Mouse (Mus musculus) hindbrain, embryonic 10.5 days (tissue): ENCODE results near the gene Ctbp1. TPM values are rescaled to one million over a fixed set of nuclear protein-coding genes. Genes with fewer than 3 reads are reported as not detected.

ENCODE experiments used
- DNase-seq: peaks from one replicate; pipeline ENCODE4 v3.0.0-alpha.2; 2017; ENCODE audit warnings: low spot score
- H3K27ac ChIP-seq: fragments of 300-500 bp; sonication (generic); 2 replicates; pipeline ENCODE4 v1.5.1; 2016; ENCODE audit warnings: mild to moderate bottlenecking, moderate library complexity
- H3K27me3 ChIP-seq: fragments of 300-500 bp; sonication (generic); 2 replicates; pipeline ENCODE4 v1.6.1; 2016; ENCODE audit warnings: mild to moderate bottlenecking; ENCODE audit not compliant: poor library complexity, insufficient read depth, severe bottlenecking
- H3K36me3 ChIP-seq: fragments of 300-500 bp; sonication (generic); 2 replicates; pipeline ENCODE4 v1.6.1; 2016; ENCODE audit warnings: mild to moderate bottlenecking, moderate library complexity
- H3K4me1 ChIP-seq: fragments of 300-500 bp; sonication (generic); replicated peaks from 2 replicates; pipeline ENCODE4 v1.6.1; 2016; ENCODE audit warnings: mild to moderate bottlenecking
- H3K4me3 ChIP-seq: fragments of 300-500 bp; sonication (generic); 2 replicates; pipeline ENCODE4 v1.5.1; 2016; ENCODE audit warnings: mild to moderate bottlenecking, moderate library complexity
- H3K9me3 ChIP-seq: fragments of 300-500 bp; sonication (generic); 2 replicates; pipeline ENCODE4 v1.6.1; 2016; ENCODE audit warnings: mild to moderate bottlenecking, moderate library complexity
- WGBS: fragments of 180-500 bp; shearing (Covaris S2); methylation state at CpG from one replicate; pipeline ENCODE4 v1.1.7; 2016; 5-methylcytosine and 5-hydroxymethylcytosine counted together
- polyA plus RNA-seq: library from polyadenylated mRNA; unstranded; fragments of >200 nt; fragmentation: Nextera tagmentation; extraction: Ambion mirVana; gene quantifications from 2 replicates; pipeline ENCODE4 v1.2.1, GENCODE M21; 2016

Gene Ctbp1
- polyA plus RNA-seq, 1 experiment from 2014 or later: 504 TPM

DNA sequence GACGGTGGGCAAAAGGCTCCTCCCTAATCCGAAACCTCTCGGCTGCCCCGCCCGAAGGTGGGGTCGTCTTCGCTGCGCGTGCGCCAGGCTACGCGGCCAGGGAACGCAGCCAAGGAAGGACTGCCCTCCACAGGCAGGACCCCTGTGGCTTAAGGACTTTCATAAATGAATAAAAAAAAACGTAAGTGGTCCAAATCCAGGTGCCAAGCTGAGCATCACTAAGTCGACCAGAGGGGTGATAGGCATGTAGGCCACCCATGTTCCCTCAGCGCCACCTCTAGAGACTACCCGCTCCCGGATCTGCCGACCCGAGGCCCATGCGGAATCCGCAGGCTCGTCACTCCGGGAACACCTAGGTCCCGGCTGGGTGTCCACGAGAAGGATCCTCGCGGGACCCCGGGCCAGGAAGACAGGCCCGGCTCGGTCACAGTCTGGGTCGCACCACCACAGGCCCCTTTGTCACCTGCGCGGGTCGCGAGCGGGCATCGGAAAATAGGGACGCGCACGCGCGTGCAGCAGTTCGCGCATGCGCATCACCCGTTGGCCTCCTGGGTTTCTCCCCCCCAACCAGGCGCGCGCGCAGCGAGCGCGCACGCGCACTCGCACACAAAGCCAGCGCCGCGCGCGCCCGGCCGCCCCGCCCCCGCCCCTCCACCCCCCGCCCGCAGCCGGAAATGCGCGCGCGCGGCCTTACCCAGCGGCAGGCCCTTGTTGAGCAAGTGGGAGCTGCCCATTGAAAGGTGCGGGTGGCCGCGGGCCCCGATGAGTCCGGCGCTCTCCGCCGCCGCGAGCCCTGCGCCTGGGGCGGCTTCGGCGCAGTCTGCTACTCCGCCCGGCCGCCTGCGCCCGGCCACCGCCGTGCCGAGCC, 475 bp downstream of the Ctbp1 start:
- H3K4me3 ChIP-seq: peak overlapping the region; percentile 85
- H3K36me3 ChIP-seq: peaks cover 35% of the 10 kb centered on the region
- WGBS: under 1% methylated on average over 97 of the region's 97 CpGs
- no peaks in the 10 kb centered on the region for H3K27me3 ChIP-seq
- H3K4me1 ChIP-seq: peaks cover 34% of the 10 kb centered on the region
- H3K9me3 ChIP-seq: no peaks in the 10 kb centered on the region
- peak; percentile 93 for DNase-seq
- H3K27ac ChIP-seq: peak overlapping the region; percentile 99

DNA sequence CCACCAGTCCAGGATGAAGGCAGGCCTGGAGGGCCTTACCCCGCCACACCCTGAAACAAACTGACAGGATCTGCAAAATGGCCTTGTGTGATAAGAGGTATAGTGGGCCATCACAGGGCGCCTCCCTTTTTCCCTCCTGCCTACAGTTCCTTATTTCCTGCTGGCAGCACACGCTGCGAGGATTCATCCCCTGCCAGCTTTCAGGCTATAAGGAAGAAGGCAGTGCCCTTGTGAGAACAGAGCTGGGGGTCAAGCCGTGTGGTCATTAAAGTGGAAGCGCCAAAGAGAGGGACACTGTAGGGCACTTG, 1.1 kb downstream of the Ctbp1 start:
- H3K27ac ChIP-seq: peak overlapping the region; percentile 99
- DNase-seq: no peak
- no peaks in the 10 kb centered on the region for H3K27me3 ChIP-seq
- 20% methylated on average over 6 of the region's 6 CpGs for WGBS
- peak overlapping the region; percentile 85 for H3K4me3 ChIP-seq
- peaks cover 41% of the 10 kb centered on the region for H3K36me3 ChIP-seq
- H3K4me1 ChIP-seq: peaks cover 34% of the 10 kb centered on the region
- no peaks in the 10 kb centered on the region for H3K9me3 ChIP-seq

DNA sequence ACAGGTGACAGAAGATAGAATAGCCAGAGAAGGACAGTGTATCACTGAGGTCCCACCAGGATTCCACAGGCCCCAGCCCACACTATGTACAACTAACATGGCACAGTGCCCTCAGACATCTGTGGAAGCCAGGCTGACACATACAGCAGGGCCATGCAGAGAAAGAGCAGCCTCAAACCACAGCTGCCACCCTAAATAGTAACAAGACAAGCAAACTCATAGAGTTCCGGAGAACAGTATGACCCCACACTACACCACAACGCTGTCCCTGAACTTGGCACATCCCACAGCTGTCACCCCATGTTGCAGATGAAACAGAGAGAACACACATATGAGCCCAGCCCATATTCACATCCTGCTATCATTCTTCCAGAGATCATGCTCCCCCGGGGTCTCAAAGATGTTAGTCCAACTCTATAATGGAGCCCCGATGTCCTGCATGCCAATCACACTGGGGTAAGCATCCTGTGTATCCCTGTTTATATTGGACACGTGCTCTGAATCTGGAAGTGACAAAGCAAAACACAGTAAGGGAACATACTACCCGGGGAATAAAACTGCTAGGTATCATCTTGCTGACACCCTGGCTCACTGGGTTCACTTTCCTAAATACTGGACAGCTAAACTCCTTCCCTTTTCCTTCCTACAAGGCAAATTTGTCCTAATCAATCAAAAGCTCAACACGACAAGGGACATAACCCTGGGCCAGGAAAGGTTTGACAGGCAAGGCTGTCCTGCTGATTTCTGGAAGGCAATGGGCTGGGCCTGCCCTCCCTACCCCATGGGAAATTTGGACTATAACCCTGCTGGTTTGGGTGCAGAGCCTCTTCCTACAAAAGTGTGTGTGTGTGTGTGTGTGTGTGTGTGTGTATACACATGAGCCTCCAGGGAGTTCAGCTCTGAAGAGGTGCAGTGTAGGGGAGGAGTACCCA, 1.7 kb downstream of the Ctbp1 start:
- no peak for DNase-seq
- peak overlapping the region; percentile 99 for H3K27ac ChIP-seq
- H3K27me3 ChIP-seq: no peaks in the 10 kb centered on the region
- H3K4me3 ChIP-seq: peak overlapping the region; percentile 85
- peaks cover 34% of the 10 kb centered on the region for H3K4me1 ChIP-seq
- H3K36me3 ChIP-seq: peaks cover 47% of the 10 kb centered on the region
- no peaks in the 10 kb centered on the region for H3K9me3 ChIP-seq
- WGBS: 83% methylated on average over 7 of the region's 7 CpGs

DNA sequence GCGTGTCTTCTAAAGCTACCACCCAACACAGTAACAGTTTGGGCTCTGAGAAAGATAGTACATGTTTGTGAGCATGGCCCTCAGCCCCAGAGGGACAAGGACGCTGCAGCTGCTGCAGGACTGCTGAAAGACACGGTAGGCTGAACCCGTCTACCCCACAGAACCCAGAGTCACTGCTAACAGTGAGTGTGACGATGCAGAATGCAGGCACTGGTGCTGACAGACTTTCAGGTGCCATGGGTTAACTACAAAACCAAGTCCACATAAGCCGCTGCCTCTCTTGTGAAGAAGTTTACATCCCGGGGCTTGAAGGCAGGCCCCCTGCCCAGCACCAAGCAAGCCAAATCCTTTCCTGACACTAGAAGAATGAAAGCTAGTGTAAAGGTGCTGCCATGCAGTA, 2.6 kb downstream of the Ctbp1 start:
- Histone ChIP-seq H3K4me1 (peaks cover 34% of the 10 kb centered on the region), H3K27me3 (no peaks in the 10 kb centered on the region), H3K4me3 (peak overlapping the region; percentile 85; the same call in 1 of the 2 replicates), H3K9me3 (no peaks in the 10 kb centered on the region), H3K36me3 (peaks cover 57% of the 10 kb centered on the region), H3K27ac (no peak overlapping the region)
- WGBS: 83% methylated on average over 7 of the region's 7 CpGs
- no peak for DNase-seq

DNA sequence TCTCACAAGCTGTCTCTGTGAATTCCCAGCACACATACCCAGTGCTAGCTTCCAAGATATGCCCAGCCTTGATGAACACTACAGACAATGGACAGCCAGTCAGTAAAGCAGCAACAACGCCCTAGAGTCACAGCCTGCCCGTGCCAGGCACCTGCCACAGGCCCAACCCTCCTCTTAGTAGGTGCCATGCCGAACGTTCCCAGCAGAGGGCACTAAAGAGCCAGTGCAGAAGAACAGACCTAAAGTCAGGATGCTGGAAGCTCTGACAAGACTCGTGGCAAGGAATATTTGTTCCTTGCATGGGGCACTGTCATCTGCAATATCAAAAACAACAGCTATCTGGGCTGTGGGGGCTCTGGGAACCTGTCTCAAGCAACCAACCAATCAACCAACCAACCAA, 4.2 kb downstream of the Ctbp1 start:
- H3K36me3 ChIP-seq: peaks cover 73% of the 10 kb centered on the region
- H3K4me3 ChIP-seq: no peak overlapping the region
- DNase-seq: peak; percentile 86
- 27% methylated on average over 5 of the region's 5 CpGs for WGBS
- no peak overlapping the region for H3K27ac ChIP-seq
- no peaks in the 10 kb centered on the region for H3K9me3 ChIP-seq
- peaks cover 32% of the 10 kb centered on the region for H3K4me1 ChIP-seq
- no peaks in the 10 kb centered on the region for H3K27me3 ChIP-seq

DNA sequence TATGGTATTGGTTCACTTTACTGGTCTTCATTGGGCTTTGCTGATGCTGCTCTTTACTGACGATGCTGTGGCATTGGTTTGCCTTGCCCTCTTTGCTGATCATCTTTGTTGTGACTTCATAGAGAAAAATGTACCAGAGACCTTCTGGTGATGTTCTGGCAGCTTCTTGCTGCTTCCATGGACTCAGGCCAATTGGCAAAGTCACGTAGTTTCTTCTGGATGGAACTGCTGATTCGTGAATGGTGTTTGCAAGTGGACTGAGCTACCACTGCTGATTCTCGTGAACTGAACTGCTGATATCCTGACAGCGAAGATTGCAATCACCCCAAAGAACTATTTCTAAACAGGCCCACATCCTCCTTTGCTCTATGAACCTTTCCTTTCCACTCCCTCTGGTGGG, 20.4 kb downstream of the Ctbp1 start:
- WGBS: 93% methylated on average over 5 of the region's 5 CpGs
- Histone ChIP-seq H3K4me3 (no peak overlapping the region), H3K4me1 (no peaks in the 10 kb centered on the region), H3K27me3 (no peaks in the 10 kb centered on the region), H3K27ac (no peak overlapping the region), H3K36me3 (peaks cover 100% of the 10 kb centered on the region), H3K9me3 (no peaks in the 10 kb centered on the region)
- DNase-seq: no peak

DNA sequence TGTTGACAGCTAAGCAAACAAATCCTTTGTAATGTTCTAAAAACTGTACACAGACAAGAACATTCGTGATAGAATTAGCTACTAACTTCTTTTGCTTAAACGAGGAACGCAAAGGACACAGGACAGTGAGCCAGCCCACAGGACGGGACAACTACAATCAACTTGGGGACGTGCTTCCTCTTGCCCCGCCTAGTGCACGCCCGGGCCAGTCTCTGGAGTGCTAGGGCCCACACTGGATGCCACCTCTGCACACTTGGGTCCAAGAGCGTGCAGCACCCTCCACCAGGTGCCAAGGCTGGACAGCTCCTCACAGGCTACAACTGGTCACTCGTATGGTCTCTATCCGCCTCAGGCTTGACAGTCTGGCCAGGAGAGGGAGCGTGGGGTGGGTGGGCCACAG, 26.6 kb downstream of the Ctbp1 start:
- no peak overlapping the region for H3K27ac ChIP-seq
- no peaks in the 10 kb centered on the region for H3K9me3 ChIP-seq
- no peak overlapping the region for H3K4me3 ChIP-seq
- peaks cover 99% of the 10 kb centered on the region for H3K36me3 ChIP-seq
- no peaks in the 10 kb centered on the region for H3K27me3 ChIP-seq
- 91% methylated on average over 12 of the region's 12 CpGs for WGBS
- H3K4me1 ChIP-seq: no peaks in the 10 kb centered on the region
- DNase-seq: no peak

DNA sequence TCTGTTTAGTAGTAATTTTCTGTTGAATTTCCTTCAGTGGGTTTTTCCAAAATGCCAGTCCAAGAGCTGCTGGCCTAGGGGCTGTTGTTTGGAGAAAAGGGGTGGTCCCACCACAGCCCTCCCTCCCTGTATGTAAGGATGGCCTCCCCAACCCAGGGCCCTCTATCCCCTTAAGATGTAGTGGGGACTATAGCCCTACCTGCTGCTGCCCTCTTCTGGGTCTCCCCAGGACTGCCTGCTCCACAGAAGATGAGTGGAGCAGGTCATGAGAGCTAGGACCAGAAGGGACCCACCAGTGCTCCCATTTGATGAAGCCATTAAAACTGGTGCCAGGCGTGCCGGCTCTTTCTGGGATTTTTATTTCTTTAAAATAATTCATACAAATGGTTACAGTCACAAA, 27.4 kb downstream of the Ctbp1 start:
- no peaks in the 10 kb centered on the region for H3K27me3 ChIP-seq
- no peaks in the 10 kb centered on the region for H3K9me3 ChIP-seq
- H3K4me3 ChIP-seq: no peak overlapping the region
- no peak overlapping the region for H3K27ac ChIP-seq
- 95% methylated on average over 2 of the region's 2 CpGs for WGBS
- DNase-seq: peak; percentile 14
- H3K36me3 ChIP-seq: peaks cover 99% of the 10 kb centered on the region
- no peaks in the 10 kb centered on the region for H3K4me1 ChIP-seq

DNA sequence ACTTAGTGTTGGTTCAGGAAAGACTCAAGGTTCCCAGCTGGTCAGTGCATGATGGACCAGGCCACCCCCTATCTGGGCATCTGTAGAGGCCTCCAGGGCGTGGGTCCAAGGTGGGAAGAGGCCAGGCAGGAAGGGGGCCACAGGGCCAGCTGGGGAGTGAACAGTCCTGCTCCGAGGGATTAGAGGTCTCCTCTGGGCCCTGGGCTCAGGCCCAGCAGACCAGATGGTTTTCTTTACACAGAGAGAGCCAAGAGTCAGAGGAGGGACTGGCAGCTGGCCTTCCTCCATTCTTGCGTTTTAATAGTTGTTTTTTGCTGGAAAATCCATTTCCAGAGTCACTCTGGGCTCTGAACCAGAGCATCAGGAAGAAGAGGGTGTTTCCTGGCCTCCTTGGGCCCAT, 29.1 kb downstream of the Ctbp1 start:
- Histone ChIP-seq H3K27me3 (no peaks in the 10 kb centered on the region), H3K4me3 (no peak overlapping the region), H3K9me3 (no peaks in the 10 kb centered on the region), H3K4me1 (no peaks in the 10 kb centered on the region), H3K36me3 (peaks cover 96% of the 10 kb centered on the region), H3K27ac (no peak overlapping the region)
- WGBS: 83% methylated on average over 3 of the region's 3 CpGs
- no peak for DNase-seq

DNA sequence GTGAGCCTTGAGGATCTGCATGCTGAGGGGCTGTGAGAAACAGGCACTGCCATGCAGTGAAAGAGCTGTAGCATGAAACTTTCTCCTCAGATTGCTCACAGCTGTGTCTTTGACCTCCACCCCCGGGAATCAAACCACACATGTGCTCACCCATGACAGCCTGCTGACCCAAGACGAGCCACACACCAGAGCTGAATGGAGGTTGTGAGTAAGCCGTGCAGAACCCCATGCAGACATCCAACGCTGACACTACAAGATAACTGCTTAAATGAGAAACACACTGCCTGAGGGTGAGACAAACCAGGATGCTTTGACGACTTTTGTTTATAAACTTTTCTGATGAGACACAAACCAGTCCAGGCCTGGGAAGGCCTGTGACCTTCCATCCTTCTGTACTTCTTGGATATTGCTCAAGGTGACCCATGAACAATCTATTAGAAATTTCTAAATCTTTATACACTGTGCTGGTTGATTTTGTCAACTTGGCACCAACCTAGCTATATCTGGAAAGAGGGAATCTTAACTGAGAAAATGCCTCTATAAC, 30.3 kb downstream of the Ctbp1 start:
- WGBS: 77% methylated on average over 5 of the region's 5 CpGs
- H3K36me3 ChIP-seq: peaks cover 84% of the 10 kb centered on the region

DNA sequence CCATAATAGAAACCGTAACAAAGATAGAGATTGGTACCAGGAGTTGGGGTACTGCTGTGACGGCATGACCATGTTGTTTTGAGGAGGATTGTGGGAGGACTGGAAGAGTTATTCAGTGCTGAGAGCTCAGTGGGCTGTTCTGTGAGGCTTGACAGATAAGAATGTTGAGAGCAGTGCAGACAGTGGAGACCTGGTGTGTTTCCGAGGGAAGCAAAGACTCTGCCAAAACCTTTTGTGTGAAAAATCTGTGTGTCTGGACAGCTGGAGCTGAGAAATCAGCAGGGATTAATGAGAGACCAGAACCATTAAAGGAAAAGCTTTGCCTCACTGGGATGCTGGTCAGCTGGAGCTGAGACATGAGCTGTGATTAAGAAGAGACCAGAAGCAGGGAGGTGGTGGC, 34.9 kb downstream of the Ctbp1 start:
- Histone ChIP-seq H3K36me3 (peaks cover 39% of the 10 kb centered on the region), H3K9me3 (no peaks in the 10 kb centered on the region), H3K4me1 (0 out of 2 replicates have a peak, but pooled peaks cover 4% of the 10 kb centered on the region), H3K27ac (no peak overlapping the region), H3K27me3 (no peaks in the 10 kb centered on the region), H3K4me3 (no peak overlapping the region)
- no peak for DNase-seq
- WGBS: 69% methylated on average over 3 of the region's 3 CpGs

More for the DNA sequence above, 30.3 kb downstream of the Ctbp1 start:
- Histone ChIP-seq H3K4me3 (no peak overlapping the region), H3K27ac (no peak overlapping the region), H3K4me1 (no peaks in the 10 kb centered on the region), H3K9me3 (no peaks in the 10 kb centered on the region), H3K27me3 (no peaks in the 10 kb centered on the region)
- no peak for DNase-seq

DNA sequence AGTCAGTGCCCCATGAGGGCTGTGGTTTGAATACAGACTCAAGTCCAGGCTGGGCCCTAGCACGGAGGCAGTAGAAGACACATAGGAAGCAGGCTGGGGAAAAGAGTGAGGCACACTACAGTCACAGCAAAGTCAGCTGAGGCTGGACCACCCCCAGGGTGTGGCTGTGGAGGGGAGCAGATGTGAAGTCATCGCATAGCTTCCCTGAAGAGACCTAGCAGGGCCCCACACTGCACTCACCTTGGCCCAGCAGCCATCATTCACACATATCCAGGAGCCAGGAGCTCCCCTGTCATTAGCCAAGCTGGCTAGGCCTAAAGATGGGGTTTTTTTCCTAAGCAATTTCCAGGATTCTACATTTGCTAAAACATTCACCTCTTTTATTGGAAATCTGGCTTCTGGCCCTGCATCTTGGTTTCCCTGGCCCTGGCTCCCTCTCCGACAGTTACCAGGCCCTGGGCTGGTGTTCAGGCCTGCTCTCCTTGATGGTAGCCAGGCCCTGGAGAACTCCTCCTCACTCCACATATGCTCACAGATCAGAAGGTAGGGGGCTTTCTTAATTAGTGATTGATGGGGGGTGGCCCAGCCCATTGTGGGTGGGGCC, 35.6 kb downstream of the Ctbp1 start:
- H3K4me1 ChIP-seq: 0 out of 2 replicates have a peak, but pooled peaks cover 4% of the 10 kb centered on the region
- H3K4me3 ChIP-seq: no peak overlapping the region
- DNase-seq: no peak
- 80% methylated on average over 3 of the region's 3 CpGs for WGBS
- H3K27ac ChIP-seq: 0 out of 2 replicates have a peak overlapping the region, but pooled peaks have one; percentile 12
- peaks cover 32% of the 10 kb centered on the region for H3K36me3 ChIP-seq
- no peaks in the 10 kb centered on the region for H3K9me3 ChIP-seq
- H3K27me3 ChIP-seq: no peaks in the 10 kb centered on the region
